Mouse (Mus musculus) embryonic facial prominence, embryonic 14.5 days (tissue): ENCODE results near the gene Mink1. TPM values are rescaled to one million over a fixed set of nuclear protein-coding genes. Genes with fewer than 3 reads are reported as not detected.

ENCODE experiments used
- ATAC-seq: fragments of 200-750 bp; cut with Nextera tagmentation; 2 replicates; pipeline ENCODE4 v1.8.0; 2017; ENCODE audit warnings: low read depth, moderate number of reproducible peaks, moderate TSS enrichment
- DNase-seq: peaks from one replicate; pipeline ENCODE4 v3.0.0-alpha.2; 2015; ENCODE audit warnings: low spot score
- H3K27ac ChIP-seq: fragments of 300-500 bp; sonication (generic); replicated peaks from 2 replicates; pipeline ENCODE4 v1.5.1; 2014; ENCODE audit warnings: low read depth, mild to moderate bottlenecking, low read length, moderate library complexity
- H3K27me3 ChIP-seq: fragments of 300-500 bp; sonication (generic); replicated peaks from 2 replicates; pipeline ENCODE4 v1.6.1; 2014; ENCODE audit warnings: low read length; ENCODE audit not compliant: control insufficient read depth, insufficient read depth
- H3K36me3 ChIP-seq: fragments of 300-500 bp; sonication (generic); 2 replicates; pipeline ENCODE4 v1.6.1; 2014; ENCODE audit warnings: low read length, mixed read lengths; ENCODE audit not compliant: control insufficient read depth, insufficient read depth
- H3K4me1 ChIP-seq: fragments of 300-500 bp; sonication (generic); 2 replicates; pipeline ENCODE4 v1.6.1; 2014; ENCODE audit warnings: antibody characterized with exemption, low read length; ENCODE audit not compliant: control insufficient read depth, insufficient read depth
- H3K4me2 ChIP-seq: fragments of 300-500 bp; sonication (generic); 2 replicates; pipeline ENCODE4 v1.6.1; 2014; ENCODE audit warnings: low read depth, mild to moderate bottlenecking, low read length, moderate library complexity, mixed read lengths
- H3K4me3 ChIP-seq: fragments of 300-500 bp; sonication (generic); 2 replicates; pipeline ENCODE4 v1.5.1; 2014; ENCODE audit warnings: low read depth, mild to moderate bottlenecking, low read length
- H3K9ac ChIP-seq: fragments of 300-500 bp; sonication (generic); 2 replicates; pipeline ENCODE4 v1.6.1; 2014; ENCODE audit warnings: low read depth, mild to moderate bottlenecking, low read length, moderate library complexity, mixed read lengths
- H3K9me3 ChIP-seq: fragments of 300-500 bp; sonication (generic); 2 replicates; pipeline ENCODE4 v1.6.1; 2016; ENCODE audit warnings: low read length; ENCODE audit not compliant: control insufficient read depth
- WGBS: fragments of 180-500 bp; shearing (Covaris S2); extraction: QIAGEN DNeasy Blood & Tissue Kit; methylation state at CpG from one replicate; pipeline ENCODE4 v1.1.7; 2014; 5-methylcytosine and 5-hydroxymethylcytosine counted together
- polyA plus RNA-seq: library from polyadenylated mRNA; unstranded; fragments of >200 nt; fragmentation: Nextera tagmentation; extraction: Ambion mirVana; gene quantifications from 2 replicates; pipeline ENCODE4 v1.2.1, GENCODE M21; 2014

Gene Mink1
- polyA plus RNA-seq, 1 experiment from 2014 or later = 18.3 TPM

GRCm38 (mm10) chr11:70585457-70585856 lies 22.8 kb downstream of the Mink1 start:
- Histone ChIP-seq H3K27me3 (no peaks in the 10 kb centered on the region), H3K36me3 (no peaks in the 10 kb centered on the region), H3K9ac (no peak overlapping the region), H3K4me2 (peak overlapping the region; percentile 15; the same call in 1 of the 2 replicates), H3K27ac (peak overlapping the region; percentile 75), H3K4me3 (no peak overlapping the region), H3K4me1 (peaks cover 38% of the 10 kb centered on the region), H3K9me3 (no peaks in the 10 kb centered on the region)
- DNase-seq (peak; percentile 81), ATAC-seq (peak; percentile 85)
- 31% methylated on average over 7 of the region's 7 CpGs for WGBS

DNA sequence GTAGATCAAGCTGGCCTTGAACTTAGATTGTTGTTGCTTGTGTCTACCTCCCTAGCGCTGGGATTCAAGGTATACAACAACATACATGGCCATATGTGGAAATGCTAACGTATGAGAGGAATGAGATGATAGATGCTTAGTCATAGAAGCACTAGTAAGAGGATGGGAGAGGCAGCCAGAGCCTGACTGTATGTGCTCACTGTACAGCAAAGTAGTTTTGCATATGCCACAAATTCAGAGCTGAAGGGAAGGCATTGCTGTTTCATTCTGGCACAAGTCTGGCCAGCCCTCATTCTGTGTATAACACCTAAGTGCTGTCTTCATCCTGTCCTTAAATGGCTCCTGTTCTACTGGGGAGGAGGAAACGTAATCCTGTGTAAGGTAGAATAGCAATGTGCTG lies 23.6 kb downstream of the Mink1 start:
- 83% methylated on average over 3 of the region's 3 CpGs for WGBS
- Histone ChIP-seq H3K4me1 (peaks cover 38% of the 10 kb centered on the region), H3K4me3 (no peak overlapping the region), H3K27me3 (no peaks in the 10 kb centered on the region), H3K27ac (no peak overlapping the region), H3K36me3 (no peaks in the 10 kb centered on the region), H3K4me2 (no peak overlapping the region), H3K9me3 (no peaks in the 10 kb centered on the region), H3K9ac (no peak overlapping the region)
- ATAC-seq = no peak
- DNase-seq = no peak

- Histone ChIP-seq H3K4me3 (no peak overlapping the region), H3K27me3 (no peaks in the 10 kb centered on the region), H3K4me1 (peaks cover 37% of the 10 kb centered on the region), H3K27ac (no peak overlapping the region), H3K4me2 (no peak overlapping the region), H3K9ac (no peak overlapping the region), H3K9me3 (no peaks in the 10 kb centered on the region), H3K36me3 (no peaks in the 10 kb centered on the region)
- ATAC-seq (no peak), DNase-seq (no peak)
- WGBS = 81% methylated on average over 5 of the region's 5 CpGs
These were observed 24.3 kb downstream of the Mink1 start for GRCm38 (mm10) chr11:70586954-70587353.

DNA sequence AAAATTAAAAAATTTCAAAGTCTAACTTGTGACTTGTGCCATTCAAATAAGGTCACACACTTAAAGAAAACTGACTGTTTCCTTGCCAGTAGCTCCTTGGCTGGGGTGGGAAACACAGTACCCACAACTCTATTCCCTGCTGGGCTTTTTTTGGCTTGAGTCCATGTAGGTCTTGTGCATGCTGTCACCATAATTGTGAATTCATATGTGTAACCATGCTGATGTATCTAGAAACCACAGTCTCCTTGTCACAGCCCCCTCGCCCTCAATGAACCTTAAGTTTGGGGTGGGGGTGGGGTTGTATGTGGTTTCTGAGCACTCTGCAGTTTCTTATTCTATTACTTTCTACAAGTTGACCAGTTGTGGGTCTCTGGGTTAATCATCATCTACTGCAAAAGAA lies 29.1 kb downstream of the Mink1 start:
- H3K27me3 ChIP-seq = no peaks in the 10 kb centered on the region
- no peak overlapping the region for H3K4me2 ChIP-seq
- no peaks in the 10 kb centered on the region for H3K4me1 ChIP-seq
- no peaks in the 10 kb centered on the region for H3K9me3 ChIP-seq
- no peak overlapping the region for H3K9ac ChIP-seq
- H3K36me3 ChIP-seq = 0 out of 2 replicates have a peak, but pooled peaks cover 2% of the 10 kb centered on the region
- no peak overlapping the region for H3K4me3 ChIP-seq
- H3K27ac ChIP-seq = no peak overlapping the region
- WGBS = 74% methylated on average over 1 of the region's 1 CpGs
- ATAC-seq (no peak), DNase-seq (no peak)

- WGBS = 85% methylated on average over 15 of the region's 15 CpGs
- ATAC-seq = no peak
- Histone ChIP-seq H3K4me2 (no peak overlapping the region), H3K9ac (no peak overlapping the region), H3K27ac (no peak overlapping the region), H3K4me1 (no peaks in the 10 kb centered on the region), H3K4me3 (no peak overlapping the region), H3K36me3 (peaks cover 28% of the 10 kb centered on the region; the same call in 1 of the 2 replicates), H3K9me3 (no peaks in the 10 kb centered on the region), H3K27me3 (no peaks in the 10 kb centered on the region)
- no peak for DNase-seq
These were observed 31.7 kb downstream of the Mink1 start for GRCm38 (mm10) chr11:70594253-70594989.

- Histone ChIP-seq H3K27ac (no peak overlapping the region), H3K27me3 (no peaks in the 10 kb centered on the region), H3K9me3 (no peaks in the 10 kb centered on the region), H3K36me3 (peaks cover 38% of the 10 kb centered on the region; the same call in 1 of the 2 replicates), H3K4me1 (no peaks in the 10 kb centered on the region), H3K4me3 (no peak overlapping the region), H3K9ac (no peak overlapping the region), H3K4me2 (no peak overlapping the region)
- DNase-seq (no peak), ATAC-seq (no peak)
- WGBS = 59% methylated on average over 2 of the region's 2 CpGs
These were observed 33.0 kb downstream of the Mink1 start for GRCm38 (mm10) chr11:70595638-70596037.

- WGBS = 62% methylated on average over 4 of the region's 4 CpGs
These were observed 33.4 kb downstream of the Mink1 start for GRCm38 (mm10) chr11:70596094-70596493.

DNA sequence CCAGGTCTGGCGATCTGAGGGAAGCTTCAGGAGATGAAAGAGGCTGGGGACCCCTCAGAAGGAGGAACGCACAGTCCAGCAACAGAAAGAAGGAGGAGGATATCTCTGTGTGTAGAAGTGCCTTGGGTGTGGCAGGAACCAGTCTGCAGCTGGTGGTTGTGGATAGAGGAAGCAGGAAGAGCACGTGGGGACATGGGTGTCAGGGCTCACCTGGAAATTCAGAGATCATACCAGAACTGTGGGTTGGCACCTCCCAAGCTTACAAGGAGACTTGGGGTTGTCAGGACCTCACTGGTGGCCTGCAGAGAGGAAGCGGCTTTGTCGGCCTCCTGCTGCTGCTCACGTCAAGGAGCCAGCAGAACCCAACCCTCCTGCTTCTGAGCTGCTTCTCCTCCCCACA lies 34.6 kb downstream of the Mink1 start:
- Histone ChIP-seq H3K27ac (no peak overlapping the region), H3K4me2 (no peak overlapping the region), H3K9me3 (no peaks in the 10 kb centered on the region), H3K36me3 (peaks cover 49% of the 10 kb centered on the region; the same call in 1 of the 2 replicates), H3K4me3 (no peak overlapping the region), H3K4me1 (no peaks in the 10 kb centered on the region), H3K9ac (no peak overlapping the region), H3K27me3 (no peaks in the 10 kb centered on the region)
- 84% methylated on average over 6 of the region's 6 CpGs for WGBS
- no peak for ATAC-seq
- DNase-seq = no peak

More at GRCm38 (mm10) chr11:70596094-70596493, 33.4 kb downstream of the Mink1 start:
- H3K9ac ChIP-seq = no peak overlapping the region
- no peaks in the 10 kb centered on the region for H3K9me3 ChIP-seq
- peaks cover 38% of the 10 kb centered on the region; the same call in 1 of the 2 replicates for H3K36me3 ChIP-seq
- H3K4me2 ChIP-seq = no peak overlapping the region
- no peak overlapping the region for H3K4me3 ChIP-seq
- ATAC-seq (no peak), DNase-seq (no peak)
- H3K4me1 ChIP-seq = no peaks in the 10 kb centered on the region
- H3K27ac ChIP-seq = no peak overlapping the region
- H3K27me3 ChIP-seq = no peaks in the 10 kb centered on the region

- Histone ChIP-seq H3K4me1 (no peaks in the 10 kb centered on the region), H3K4me3 (no peak overlapping the region), H3K27me3 (no peaks in the 10 kb centered on the region), H3K4me2 (no peak overlapping the region), H3K36me3 (peaks cover 55% of the 10 kb centered on the region), H3K27ac (no peak overlapping the region), H3K9me3 (no peaks in the 10 kb centered on the region), H3K9ac (no peak overlapping the region)
- no peak for ATAC-seq
- WGBS = 76% methylated on average over 9 of the region's 9 CpGs
- no peak for DNase-seq
These were observed 35.8 kb downstream of the Mink1 start for GRCm38 (mm10) chr11:70598451-70598953.
